Mouse (Mus musculus): Measurements from ENCODE around the gene Slc30a10.

Slc30a10 gene

GRCm38 (mm10) chr1:185517566-185517965, 62.9 kb downstream of the Slc30a10 start:
- DNase-seq (ENCODE audit: low read depth, low spot score), result peak; percentile 64
